Mouse (Mus musculus): ENCODE data around the gene Nle1.

DNA sequence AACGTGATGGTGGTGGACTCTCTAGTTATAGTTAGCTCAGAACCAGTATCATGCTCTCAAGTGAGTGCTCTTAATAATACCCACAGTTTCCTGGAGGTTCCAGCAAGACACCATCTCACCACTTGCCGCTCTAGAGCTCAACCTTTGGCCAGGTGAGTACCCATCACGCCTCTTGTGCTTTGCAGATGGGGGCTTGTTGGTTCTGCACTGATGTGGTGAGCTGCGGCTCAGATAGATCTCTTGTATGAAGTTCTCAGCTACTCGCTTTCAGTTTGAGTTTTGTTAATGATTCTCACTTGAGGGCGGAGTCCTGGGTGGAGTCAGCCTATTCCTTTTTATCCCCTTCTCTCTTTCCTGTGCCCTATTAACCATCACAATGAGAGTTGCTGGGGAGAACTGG lies 46.4 kb upstream of the Nle1 start:
- no peak for TF ChIP-seq CTCF (IDR thresholded peaks at IDR 0.05; ENCODE audit: low read depth)
- TF ChIP-seq EP300 (IDR thresholded peaks at IDR 0.05; ENCODE audit: low read depth), result no peak
